Mouse (Mus musculus): ENCODE results near the gene 4930544D05Rik. TPM values are rescaled to one million over a fixed set of nuclear protein-coding genes. Genes with fewer than 3 reads are reported as not detected.

4930544D05Rik gene
- polyA plus RNA-seq (2017; shearing (Covaris generic)): 0.50 TPM

DNA sequence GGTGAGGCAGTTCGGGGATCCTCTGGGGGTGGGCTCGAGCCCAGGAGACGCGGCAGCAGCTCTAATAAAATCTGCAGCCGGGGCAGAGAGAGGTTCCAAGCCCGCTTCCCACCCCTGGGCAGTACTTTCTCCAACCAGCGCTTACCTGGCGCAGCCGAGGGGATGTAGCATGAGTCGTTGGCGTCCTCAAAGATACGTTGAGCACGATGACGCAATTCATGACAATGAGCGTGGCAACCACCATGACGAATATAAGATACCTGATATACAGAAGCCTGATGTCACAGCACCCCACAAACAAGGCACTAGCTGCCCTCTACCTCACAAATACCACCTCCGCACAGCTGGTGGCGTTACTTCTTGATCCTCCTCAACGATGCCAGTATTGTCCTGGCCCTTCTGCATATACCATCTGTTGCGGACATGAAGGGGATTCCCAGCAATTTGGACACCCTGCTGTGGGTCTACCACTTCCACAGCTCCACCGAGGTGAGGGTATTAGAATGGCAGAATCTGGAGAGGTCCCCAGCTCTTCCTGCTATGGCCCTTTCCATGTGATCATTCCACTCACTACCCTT lies at the start of gene 4930544D05Rik:
TSS of gene 4930544D05Rik (plus strand) at position 333 of the 578 bp plus-strand sequence.

GRCm38 (mm10) chr11:70619101-70619500 lies 3.5 kb downstream of the 4930544D05Rik start, which contains the start of gene Chrne:
Chrne (minus strand) TSS chr11:70619216.

GRCm38 (mm10) chr11:70638714-70639278 lies 23.1 kb downstream of the 4930544D05Rik start, which contains the start of gene Gp1ba:
Gp1ba (plus strand) TSS chr11:70639122.

DNA sequence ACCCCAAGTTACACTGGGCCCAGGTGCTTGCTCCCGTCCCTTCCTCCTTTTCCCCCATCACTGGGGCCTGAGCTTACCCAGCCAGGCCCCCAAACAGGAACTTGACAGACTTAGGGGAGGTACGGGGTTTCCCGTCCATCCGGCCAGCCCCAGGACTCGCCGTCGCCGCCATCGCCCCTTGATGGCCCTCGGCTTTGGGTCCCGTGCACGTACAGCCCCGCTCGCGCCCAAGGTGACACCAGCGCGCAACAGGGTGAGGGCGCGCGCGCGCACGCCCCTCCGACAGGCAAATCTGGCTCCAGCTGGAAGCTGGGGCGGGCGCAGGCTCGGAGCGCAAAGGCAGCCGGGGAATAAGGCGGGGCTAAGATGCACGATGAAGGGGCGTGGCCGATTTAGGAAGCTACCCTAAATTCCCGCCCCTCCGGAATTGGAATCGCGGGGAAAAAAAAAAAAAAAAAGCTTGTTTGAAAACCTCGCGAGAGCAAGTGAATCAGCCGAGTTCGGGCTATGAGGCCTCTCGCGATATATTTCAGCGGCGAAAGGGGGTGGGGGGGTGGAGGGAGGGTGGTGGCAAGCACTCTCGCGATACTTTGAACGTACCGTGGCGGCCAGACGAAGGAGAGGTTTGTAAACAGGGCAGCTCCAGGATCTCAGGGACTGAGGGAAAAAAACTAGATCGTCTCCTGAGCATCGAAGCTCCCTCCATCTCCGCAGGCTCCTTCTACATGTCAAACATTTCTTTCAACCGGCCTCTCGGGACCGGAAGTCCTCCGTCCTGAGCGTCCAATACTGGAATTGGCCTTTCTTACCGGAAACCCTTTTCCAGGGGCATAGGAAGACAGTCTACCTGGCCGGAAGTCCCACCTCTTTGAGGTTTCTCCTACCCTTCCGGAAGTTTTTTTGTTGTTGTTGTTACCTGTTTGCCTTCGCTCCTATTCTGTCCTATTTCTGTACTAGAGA lies 31.3 kb downstream of the 4930544D05Rik start, which contains the start of the genes Rnf167 and Slc25a11:
TSS of gene Rnf167 (plus strand) at position 545 of the 960 bp plus-strand sequence.
TSS of gene Slc25a11 (minus strand) at position 789 of the 960 bp plus-strand sequence.

GRCm38 (mm10) chr11:70654198-70654922 lies 38.7 kb downstream of the 4930544D05Rik start, which contains the start of gene Pfn1:
Pfn1 (minus strand) TSS chr11:70654644.

DNA sequence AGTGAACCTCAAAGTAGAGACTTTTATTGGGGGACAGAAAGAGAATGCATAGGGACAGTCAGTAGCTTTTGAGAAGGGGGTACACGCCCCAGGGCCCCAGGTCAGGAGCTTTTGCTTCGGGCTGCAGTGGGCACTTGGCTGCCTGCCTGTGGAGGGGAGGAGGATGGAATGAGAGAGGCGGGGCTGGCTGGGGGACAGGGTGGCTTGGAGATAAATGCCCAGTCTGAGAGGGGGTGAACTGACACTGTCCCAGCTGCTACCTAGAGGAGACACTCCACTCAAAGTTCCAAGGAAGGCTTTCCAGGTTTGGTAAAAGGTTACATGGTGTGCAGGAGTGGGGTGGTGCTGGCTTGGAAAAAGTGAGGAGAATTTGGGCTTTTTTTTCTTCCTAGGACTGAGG lies 41.3 kb downstream of the 4930544D05Rik start, which contains the start of gene Eno3:
TSS of gene Eno3 (plus strand) at position 239 of the 400 bp plus-strand sequence.

Other genes starting within 250 kb of the 4930544D05Rik start
- gene Pelp1, start 205.8 kb upstream of the 4930544D05Rik start, polyA plus RNA-seq (2017; shearing (Covaris generic)): 16.2 TPM
- 189 TPM for gene Arrb2, start 183.2 kb upstream of the 4930544D05Rik start, polyA plus RNA-seq (2017; shearing (Covaris generic))
- gene Med11, start 163.9 kb upstream of the 4930544D05Rik start, polyA plus RNA-seq (2017; shearing (Covaris generic)): 92.8 TPM
- not detected for gene Zmynd15, start 156.4 kb upstream of the 4930544D05Rik start, polyA plus RNA-seq (2017; shearing (Covaris generic))
- gene Cxcl16, start 155.9 kb upstream of the 4930544D05Rik start, polyA plus RNA-seq (2017; shearing (Covaris generic)): 1.0 TPM
- 3.0 TPM for gene Tm4sf5, start 110.6 kb upstream of the 4930544D05Rik start, polyA plus RNA-seq (2017; shearing (Covaris generic))
- not detected for gene Vmo1, start 101.2 kb upstream of the 4930544D05Rik start, polyA plus RNA-seq (2017; shearing (Covaris generic))
- gene Gltpd2, start 96.7 kb upstream of the 4930544D05Rik start, polyA plus RNA-seq (2017; shearing (Covaris generic)): not detected
- 416 TPM for gene Psmb6, start 90.5 kb upstream of the 4930544D05Rik start, polyA plus RNA-seq (2017; shearing (Covaris generic))
- gene Gm40193, start 82.9 kb upstream of the 4930544D05Rik start, polyA plus RNA-seq (2017; shearing (Covaris generic)): not detected
- 2.6 TPM for gene Pld2, start 75.8 kb upstream of the 4930544D05Rik start, polyA plus RNA-seq (2017; shearing (Covaris generic))
- gene Mink1, start 53.0 kb upstream of the 4930544D05Rik start, polyA plus RNA-seq (2017; shearing (Covaris generic)): 8.6 TPM
- 2.3 TPM for gene Chrne, start 3.4 kb downstream of the 4930544D05Rik start, polyA plus RNA-seq (2017; shearing (Covaris generic))
- gene Gp1ba, start 23.3 kb downstream of the 4930544D05Rik start, polyA plus RNA-seq (2017; shearing (Covaris generic)): 0.10 TPM
- gene Rnf167, start 31.4 kb downstream of the 4930544D05Rik start, polyA plus RNA-seq (2017; shearing (Covaris generic)): 454 TPM
- 131 TPM for gene Slc25a11, start 31.6 kb downstream of the 4930544D05Rik start, polyA plus RNA-seq (2017; shearing (Covaris generic))
- gene Pfn1, start 38.8 kb downstream of the 4930544D05Rik start, polyA plus RNA-seq (2017; shearing (Covaris generic)): 2,554 TPM
- gene Eno3, start 41.4 kb downstream of the 4930544D05Rik start, polyA plus RNA-seq (2017; shearing (Covaris generic)): 22.9 TPM
- gene Spag7, start 53.6 kb downstream of the 4930544D05Rik start, polyA plus RNA-seq (2017; shearing (Covaris generic)): 91.0 TPM
- 53.2 TPM for gene Camta2, start 72.3 kb downstream of the 4930544D05Rik start, polyA plus RNA-seq (2017; shearing (Covaris generic))
- gene Inca1, start 84.3 kb downstream of the 4930544D05Rik start, polyA plus RNA-seq (2017; shearing (Covaris generic)): 0.86 TPM
- 0.47 TPM for gene Kif1c, start 84.7 kb downstream of the 4930544D05Rik start, polyA plus RNA-seq (2017; shearing (Covaris generic))
- 5.8 TPM for gene Zfp3, start 148.4 kb downstream of the 4930544D05Rik start, polyA plus RNA-seq (2017; shearing (Covaris generic))
- 0.46 TPM for gene Scimp, start 196.7 kb downstream of the 4930544D05Rik start, polyA plus RNA-seq (2017; shearing (Covaris generic))
- 9.8 TPM for gene Rabep1, start 228.9 kb downstream of the 4930544D05Rik start, polyA plus RNA-seq (2017; shearing (Covaris generic))

Data from CD4-positive, CD25-positive, alpha-beta regulatory T cell, adult 9 weeks (primary cell).